Mouse (Mus musculus) C2C12 (cell line): ENCODE data around the gene Phrf1.

Experiments used
- CTCF ChIP-seq: IDR thresholded peaks from one replicate; pipeline ENCODE4 v1.5.1; 2011; ENCODE audit not compliant: control insufficient read depth, insufficient read depth, insufficient read length
- MYOD1 ChIP-seq: IDR thresholded peaks from one replicate; pipeline ENCODE4 v1.6.1; 2011; ENCODE audit warnings: low read depth; ENCODE audit not compliant: control insufficient read depth, insufficient read length

- TF ChIP-seq CTCF = no peak
- no peak for TF ChIP-seq MYOD1
Measured at GRCm38 (mm10) chr7:141210137-141210536, 18.4 kb upstream of the Phrf1 start.
